Mouse (Mus musculus): ENCODE results near the gene Apom. TPM values are rescaled to one million over a fixed set of nuclear protein-coding genes. Genes with fewer than 3 reads are reported as not detected.
A peak's percentile ranks its signal among the peaks of the same experiment; 100 is the strongest.

The Apom gene
- polyA plus RNA-seq, 1 experiment from 2014 or later, result 1.5 TPM

DNA sequence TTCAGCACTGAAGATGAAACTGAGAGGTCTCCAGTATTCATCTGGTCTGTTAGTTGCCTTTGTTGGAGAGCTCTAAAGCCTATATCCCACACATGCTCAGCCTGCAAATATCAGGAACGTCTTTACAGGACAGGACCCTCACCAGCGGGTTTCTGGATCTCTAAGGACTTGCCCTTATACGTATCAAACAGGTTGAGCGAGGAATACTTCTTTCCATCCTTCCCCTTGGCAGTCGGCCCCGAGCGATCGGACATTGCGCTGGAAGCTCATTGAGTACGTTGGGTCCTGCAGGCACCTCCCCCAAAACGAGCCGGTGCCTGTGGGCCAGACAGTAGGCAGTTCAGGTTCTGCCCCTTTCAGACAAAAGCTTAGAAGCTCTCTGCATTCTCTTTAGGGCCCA is 30.9 kb upstream of the Apom start:
- no peak for DNase-seq (ENCODE audit: low spot score)
- Histone ChIP-seq H3K4me3 (ENCODE audit: low read depth, low read length) (peak overlapping the region; percentile 100), H3K27ac (replicated peaks; ENCODE audit: low read depth, low read length) (no peak overlapping the region), H3K9ac (ENCODE audit: low read length) (peak overlapping the region; percentile 24; the same call in 1 of the 2 replicates), H3K36me3 (ENCODE audit: control insufficient read depth, insufficient read depth, low read length) (peaks cover 42% of the 10 kb centered on the region), H3K9me3 (ENCODE audit: control insufficient read depth, low read length) (no peaks in the 10 kb centered on the region), H3K4me2 (ENCODE audit: low read depth, severe bottlenecking) (peak overlapping the region; percentile 96), H3K4me1 (ENCODE audit: control insufficient read depth, insufficient read depth, low read length) (peaks cover 11% of the 10 kb centered on the region; the same call in 1 of the 2 replicates), H3K27me3 (ENCODE audit: control insufficient read depth, insufficient read depth, low read length) (no peaks in the 10 kb centered on the region)
- WGBS, result 74% methylated on average over 12 of the region's 12 CpGs
- no peak for ATAC-seq (ENCODE audit: insufficient number of reproducible peaks, low FRiP score, low TSS enrichment, low read depth)

DNA sequence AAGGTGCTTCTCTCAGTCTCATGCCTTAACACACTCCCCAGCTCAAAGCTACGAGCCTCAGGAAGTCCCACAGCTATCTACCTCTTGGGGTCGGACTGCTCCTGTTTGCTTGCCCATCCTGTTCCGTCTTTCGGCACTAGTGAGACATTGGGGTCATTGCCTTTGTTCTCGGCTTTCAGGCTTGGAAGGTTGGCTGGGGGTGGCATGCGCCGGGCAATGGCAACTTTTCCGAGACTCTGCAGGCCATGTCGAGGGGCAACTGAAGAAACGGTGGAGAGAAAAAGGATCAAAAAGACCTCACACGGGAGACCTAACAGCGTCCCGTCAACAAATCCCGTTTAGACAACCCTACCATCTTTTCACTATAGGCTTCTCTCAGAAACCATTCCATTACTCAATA is 30.3 kb upstream of the Apom start:
- WGBS, result 85% methylated on average over 14 of the region's 14 CpGs
- Histone ChIP-seq H3K36me3 (ENCODE audit: control insufficient read depth, insufficient read depth, low read length) (peaks cover 48% of the 10 kb centered on the region), H3K4me3 (ENCODE audit: low read depth, low read length) (0 out of 2 replicates have a peak overlapping the region, but pooled peaks have one; percentile 100), H3K27ac (replicated peaks; ENCODE audit: low read depth, low read length) (no peak overlapping the region), H3K4me2 (ENCODE audit: low read depth, severe bottlenecking) (peak overlapping the region; percentile 96; the same call in 1 of the 2 replicates), H3K4me1 (ENCODE audit: control insufficient read depth, insufficient read depth, low read length) (peaks cover 11% of the 10 kb centered on the region; the same call in 1 of the 2 replicates), H3K9ac (ENCODE audit: low read length) (peak overlapping the region; percentile 12; the same call in 1 of the 2 replicates), H3K9me3 (ENCODE audit: control insufficient read depth, low read length) (no peaks in the 10 kb centered on the region), H3K27me3 (ENCODE audit: control insufficient read depth, insufficient read depth, low read length) (no peaks in the 10 kb centered on the region)
- DNase-seq (ENCODE audit: low spot score) (no peak), ATAC-seq (ENCODE audit: insufficient number of reproducible peaks, low FRiP score, low TSS enrichment, low read depth) (no peak)

DNA sequence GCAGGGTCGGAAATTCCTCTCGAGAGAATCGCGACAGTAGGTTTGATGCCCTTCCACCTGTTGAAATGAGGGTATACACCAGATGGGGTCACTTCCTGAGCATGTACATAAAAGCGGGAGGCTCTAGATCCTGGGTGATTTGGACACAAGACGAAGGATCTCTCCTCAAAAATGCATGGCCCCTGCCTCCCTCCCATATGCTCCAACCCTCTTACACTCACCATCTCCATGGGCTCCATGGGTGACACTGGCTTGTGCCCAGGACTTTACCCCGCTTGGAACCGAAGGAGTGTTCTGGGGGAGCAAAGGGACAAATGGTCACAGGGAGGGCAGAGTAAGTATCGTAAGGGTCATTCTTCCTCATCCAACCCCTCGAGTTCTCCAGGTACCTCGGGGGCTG is 29.6 kb upstream of the Apom start:
- Histone ChIP-seq H3K9ac (ENCODE audit: low read length) (no peak overlapping the region), H3K9me3 (ENCODE audit: control insufficient read depth, low read length) (no peaks in the 10 kb centered on the region), H3K4me1 (ENCODE audit: control insufficient read depth, insufficient read depth, low read length) (peaks cover 11% of the 10 kb centered on the region; the same call in 1 of the 2 replicates), H3K4me2 (ENCODE audit: low read depth, severe bottlenecking) (0 out of 2 replicates have a peak overlapping the region, but pooled peaks have one; percentile 20), H3K27me3 (ENCODE audit: control insufficient read depth, insufficient read depth, low read length) (no peaks in the 10 kb centered on the region), H3K27ac (replicated peaks; ENCODE audit: low read depth, low read length) (no peak overlapping the region), H3K36me3 (ENCODE audit: control insufficient read depth, insufficient read depth, low read length) (peaks cover 55% of the 10 kb centered on the region), H3K4me3 (ENCODE audit: low read depth, low read length) (peak overlapping the region; percentile 12; the same call in 1 of the 2 replicates)
- WGBS, result 89% methylated on average over 11 of the region's 11 CpGs
- DNase-seq (ENCODE audit: low spot score) (no peak), ATAC-seq (ENCODE audit: insufficient number of reproducible peaks, low FRiP score, low TSS enrichment, low read depth) (no peak)

DNA sequence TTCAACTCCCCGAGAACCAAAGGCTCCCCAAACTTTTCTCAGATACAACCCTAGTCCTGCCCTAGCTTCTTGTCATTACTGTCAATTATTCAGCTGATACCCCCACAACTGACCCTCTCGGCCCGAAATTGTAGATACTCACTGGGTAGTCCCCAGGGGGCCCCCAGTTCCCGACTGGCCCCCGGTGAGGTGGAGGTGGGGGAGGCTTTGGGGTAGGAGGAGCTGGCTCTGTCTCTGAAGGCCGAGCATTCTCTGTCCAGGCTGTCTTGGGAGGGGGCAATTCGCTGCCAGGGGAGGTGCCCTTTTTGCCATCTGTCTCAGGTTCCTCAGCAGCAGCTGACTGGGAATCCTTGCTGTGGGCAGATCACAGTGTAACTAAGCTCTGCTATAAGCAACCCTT is 27.8 kb upstream of the Apom start:
- WGBS, result 86% methylated on average over 7 of the region's 7 CpGs
- H3K36me3 ChIP-seq (ENCODE audit: control insufficient read depth, insufficient read depth, low read length), result peaks cover 71% of the 10 kb centered on the region
- ATAC-seq (ENCODE audit: insufficient number of reproducible peaks, low FRiP score, low TSS enrichment, low read depth), result no peak

DNA sequence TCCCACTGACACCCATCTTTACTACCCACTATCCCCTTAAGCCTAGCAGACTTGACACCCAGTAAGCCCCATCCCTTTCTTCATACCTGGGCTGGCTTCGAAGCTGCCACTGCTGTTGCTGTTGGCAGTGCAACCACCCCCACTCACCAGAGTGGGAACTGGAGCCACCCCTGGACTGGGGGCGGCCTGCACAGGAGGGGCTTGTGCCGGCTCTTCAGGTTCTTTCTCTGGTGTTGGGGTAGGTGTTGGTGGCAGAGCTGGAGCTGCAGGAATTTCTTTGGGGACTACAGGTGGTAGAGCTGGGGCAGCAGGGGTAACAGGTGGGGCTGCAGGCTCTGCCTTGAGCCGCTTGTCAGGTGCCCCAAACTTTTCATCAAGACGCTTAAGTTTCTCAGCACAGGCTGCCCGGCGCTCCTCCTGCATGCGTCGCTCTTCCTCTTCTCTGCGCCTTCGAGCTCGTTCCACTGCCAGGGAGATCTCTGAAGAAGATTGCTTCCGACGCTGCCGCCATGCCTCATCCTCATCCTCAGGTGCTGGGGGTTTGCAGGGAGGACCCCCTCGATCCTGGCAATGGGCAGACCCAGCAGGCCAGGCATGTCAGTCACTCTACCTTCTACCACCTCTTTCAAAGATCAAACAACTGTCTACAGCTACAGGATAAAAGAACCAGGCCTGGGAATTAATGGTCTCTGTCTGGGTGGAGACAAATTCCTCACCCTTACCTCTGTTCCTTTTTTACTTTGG is 27.2 kb upstream of the Apom start:
- Histone ChIP-seq H3K4me3 (ENCODE audit: low read depth, low read length) (no peak overlapping the region), H3K36me3 (ENCODE audit: control insufficient read depth, insufficient read depth, low read length) (peaks cover 78% of the 10 kb centered on the region), H3K9ac (ENCODE audit: low read length) (no peak overlapping the region), H3K27ac (replicated peaks; ENCODE audit: low read depth, low read length) (no peak overlapping the region), H3K9me3 (ENCODE audit: control insufficient read depth, low read length) (no peaks in the 10 kb centered on the region), H3K27me3 (ENCODE audit: control insufficient read depth, insufficient read depth, low read length) (no peaks in the 10 kb centered on the region), H3K4me2 (ENCODE audit: low read depth, severe bottlenecking) (no peak overlapping the region), H3K4me1 (ENCODE audit: control insufficient read depth, insufficient read depth, low read length) (peaks cover 6% of the 10 kb centered on the region; the same call in 1 of the 2 replicates)
- ATAC-seq (ENCODE audit: insufficient number of reproducible peaks, low FRiP score, low TSS enrichment, low read depth) (no peak), DNase-seq (ENCODE audit: low spot score) (no peak)
- 95% methylated on average over 16 of the region's 16 CpGs for WGBS

More for the DNA sequence above, 27.8 kb upstream of the Apom start:
- no peak for DNase-seq (ENCODE audit: low spot score)
- Histone ChIP-seq H3K9me3 (ENCODE audit: control insufficient read depth, low read length) (no peaks in the 10 kb centered on the region), H3K9ac (ENCODE audit: low read length) (no peak overlapping the region), H3K4me3 (ENCODE audit: low read depth, low read length) (no peak overlapping the region), H3K27me3 (ENCODE audit: control insufficient read depth, insufficient read depth, low read length) (no peaks in the 10 kb centered on the region), H3K4me2 (ENCODE audit: low read depth, severe bottlenecking) (no peak overlapping the region), H3K27ac (replicated peaks; ENCODE audit: low read depth, low read length) (no peak overlapping the region), H3K4me1 (ENCODE audit: control insufficient read depth, insufficient read depth, low read length) (peaks cover 6% of the 10 kb centered on the region; the same call in 1 of the 2 replicates)

DNA sequence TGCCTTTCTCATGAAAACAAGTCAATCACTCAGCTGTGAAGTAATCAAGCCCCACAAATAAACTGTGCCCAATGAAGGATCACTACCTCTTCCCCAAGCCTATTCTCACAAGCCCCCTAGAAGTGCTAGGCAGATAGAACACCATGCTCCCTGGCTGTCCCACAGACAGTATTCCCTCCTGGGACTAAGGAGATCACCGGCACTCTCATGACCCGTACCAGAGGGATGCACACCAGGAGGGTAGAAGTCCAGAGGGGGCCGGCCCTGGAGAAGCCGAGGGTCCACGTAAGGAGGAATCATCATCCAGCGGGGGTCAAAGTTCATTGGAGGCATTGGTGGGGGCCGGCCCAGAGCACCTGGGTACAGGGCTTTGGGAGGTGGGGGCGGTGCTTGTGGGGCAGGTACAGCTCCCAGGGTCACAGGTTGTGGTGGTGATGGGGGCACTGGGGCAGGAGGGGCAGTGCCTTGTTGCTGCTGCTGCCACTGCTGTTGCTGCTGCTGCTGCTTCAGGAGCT is 25.9 kb upstream of the Apom start:
- Histone ChIP-seq H3K27ac (replicated peaks; ENCODE audit: low read depth, low read length) (no peak overlapping the region), H3K4me3 (ENCODE audit: low read depth, low read length) (no peak overlapping the region), H3K27me3 (ENCODE audit: control insufficient read depth, insufficient read depth, low read length) (no peaks in the 10 kb centered on the region), H3K36me3 (ENCODE audit: control insufficient read depth, insufficient read depth, low read length) (peaks cover 90% of the 10 kb centered on the region), H3K9me3 (ENCODE audit: control insufficient read depth, low read length) (no peaks in the 10 kb centered on the region), H3K9ac (ENCODE audit: low read length) (no peak overlapping the region), H3K4me2 (ENCODE audit: low read depth, severe bottlenecking) (no peak overlapping the region), H3K4me1 (ENCODE audit: control insufficient read depth, insufficient read depth, low read length) (peaks cover 6% of the 10 kb centered on the region; the same call in 1 of the 2 replicates)
- ATAC-seq (ENCODE audit: insufficient number of reproducible peaks, low FRiP score, low TSS enrichment, low read depth) (no peak), DNase-seq (ENCODE audit: low spot score) (no peak)
- WGBS, result 93% methylated on average over 8 of the region's 8 CpGs

DNA sequence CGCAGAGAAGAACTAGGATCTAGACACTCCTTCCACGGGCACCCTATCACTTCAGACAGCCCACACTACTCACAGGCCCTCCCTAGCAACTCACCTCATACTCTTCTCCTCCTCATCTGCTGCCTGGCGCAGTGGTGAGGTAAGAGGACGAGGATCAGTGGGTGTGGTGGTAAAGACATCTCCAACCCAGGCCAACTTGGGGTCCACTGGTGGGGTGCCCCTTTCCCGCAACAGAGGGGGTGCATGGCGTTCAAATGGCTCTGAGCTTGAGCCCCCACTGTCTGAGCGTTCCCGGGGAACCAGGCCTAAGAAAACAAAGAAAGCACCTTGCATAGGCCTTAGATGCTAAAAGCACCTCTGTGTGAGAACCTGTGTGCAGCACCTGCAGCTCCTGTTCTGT is 25.4 kb upstream of the Apom start:
- Histone ChIP-seq H3K27me3 (ENCODE audit: control insufficient read depth, insufficient read depth, low read length) (no peaks in the 10 kb centered on the region), H3K4me3 (ENCODE audit: low read depth, low read length) (no peak overlapping the region), H3K9me3 (ENCODE audit: control insufficient read depth, low read length) (no peaks in the 10 kb centered on the region), H3K9ac (ENCODE audit: low read length) (no peak overlapping the region), H3K4me2 (ENCODE audit: low read depth, severe bottlenecking) (no peak overlapping the region), H3K4me1 (ENCODE audit: control insufficient read depth, insufficient read depth, low read length) (peaks cover 3% of the 10 kb centered on the region; the same call in 1 of the 2 replicates), H3K27ac (replicated peaks; ENCODE audit: low read depth, low read length) (no peak overlapping the region), H3K36me3 (ENCODE audit: control insufficient read depth, insufficient read depth, low read length) (peaks cover 95% of the 10 kb centered on the region)
- DNase-seq (ENCODE audit: low spot score) (no peak), ATAC-seq (ENCODE audit: insufficient number of reproducible peaks, low FRiP score, low TSS enrichment, low read depth) (no peak)
- 91% methylated on average over 8 of the region's 8 CpGs for WGBS

DNA sequence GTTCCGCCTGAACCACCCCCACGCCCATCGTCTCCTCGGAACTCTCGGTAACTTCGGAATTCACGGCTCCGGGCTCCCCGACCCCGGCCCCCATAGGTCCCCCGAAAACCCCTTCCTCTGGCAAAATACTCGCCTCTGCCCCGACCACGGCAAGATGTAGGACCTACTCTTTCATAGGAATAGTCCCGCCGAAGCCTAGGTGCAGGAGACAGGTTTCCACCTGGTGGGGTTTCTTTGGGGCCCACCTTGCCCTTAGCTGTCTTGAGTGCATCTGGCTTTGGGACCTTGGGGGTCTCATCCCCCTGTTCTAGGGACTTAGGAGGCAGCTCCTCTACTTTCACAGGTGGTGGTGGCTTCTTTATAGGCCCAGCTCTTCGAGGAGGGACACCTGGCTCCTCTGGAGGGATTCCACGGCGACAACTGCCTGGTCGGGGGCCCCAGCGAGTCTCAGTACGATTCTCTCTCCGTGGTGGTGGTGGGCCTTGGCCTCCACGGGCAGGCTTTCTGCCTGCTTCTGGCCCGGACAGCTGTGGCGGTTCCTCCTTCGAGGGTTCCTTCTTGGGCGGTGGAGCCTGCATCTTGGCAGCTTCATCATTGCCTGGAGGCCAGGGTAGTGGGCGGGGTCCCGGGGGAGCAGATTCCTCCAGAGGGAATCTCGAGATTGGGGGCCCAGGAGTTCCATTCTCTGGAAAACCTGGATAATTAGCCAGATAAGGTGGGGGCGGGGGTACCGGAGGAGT is 24.8 kb upstream of the Apom start:
- DNase-seq (ENCODE audit: low spot score), result no peak
- Histone ChIP-seq H3K36me3 (ENCODE audit: control insufficient read depth, insufficient read depth, low read length) (peaks cover 91% of the 10 kb centered on the region), H3K4me2 (ENCODE audit: low read depth, severe bottlenecking) (no peak overlapping the region), H3K9me3 (ENCODE audit: control insufficient read depth, low read length) (no peaks in the 10 kb centered on the region), H3K9ac (ENCODE audit: low read length) (no peak overlapping the region), H3K27ac (replicated peaks; ENCODE audit: low read depth, low read length) (no peak overlapping the region), H3K27me3 (ENCODE audit: control insufficient read depth, insufficient read depth, low read length) (no peaks in the 10 kb centered on the region), H3K4me1 (ENCODE audit: control insufficient read depth, insufficient read depth, low read length) (no peaks in the 10 kb centered on the region), H3K4me3 (ENCODE audit: low read depth, low read length) (no peak overlapping the region)
- 92% methylated on average over 33 of the region's 33 CpGs for WGBS
- no peak for ATAC-seq (ENCODE audit: insufficient number of reproducible peaks, low FRiP score, low TSS enrichment, low read depth)
